Mouse (Mus musculus): ENCODE measurements around the gene Nr3c2. TPM values are rescaled to one million over a fixed set of nuclear protein-coding genes. Genes with fewer than 3 reads are reported as not detected.

Nr3c2 gene
- polyA plus RNA-seq, 1 experiment = not detected

DNA sequence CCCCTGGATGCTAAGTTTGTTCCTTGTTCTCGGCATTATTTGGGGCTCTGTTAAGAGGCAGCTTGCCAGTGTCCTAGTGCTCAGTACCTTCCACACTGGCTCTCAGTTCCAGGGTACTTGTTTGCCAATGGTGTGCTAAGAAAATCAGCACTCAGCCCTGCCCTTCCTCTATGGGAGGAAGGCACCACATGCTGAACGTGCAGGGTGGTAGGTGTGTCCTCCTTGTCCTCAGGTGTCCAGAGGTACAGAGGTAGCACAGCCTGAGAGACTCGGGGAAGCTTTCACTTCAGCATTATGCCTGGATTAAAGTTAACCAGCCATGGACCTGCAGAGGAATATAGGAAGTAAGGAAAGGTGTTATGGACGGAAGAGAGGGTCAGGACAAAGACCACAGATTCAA lies 99.0 kb downstream of the Nr3c2 start:
- TF ChIP-seq TAL1 (IDR thresholded peaks at IDR 0.05; ENCODE audit: low read length) = no peak
- no peak for TF ChIP-seq GATA1 (IDR thresholded peaks at IDR 0.05; ENCODE audit: low read length)
- Histone ChIP-seq H3K27me3 (ENCODE audit: control insufficient read depth) (no peaks in the 10 kb centered on the region), H3K36me3 (ENCODE audit: control insufficient read depth) (no peaks in the 10 kb centered on the region), H3K9me3 (ENCODE audit: control insufficient read depth, low read length) (no peaks in the 10 kb centered on the region), H3K4me1 (ENCODE audit: control insufficient read depth) (no peaks in the 10 kb centered on the region), H3K4me3 (replicated peaks) (no peak overlapping the region)

DNA sequence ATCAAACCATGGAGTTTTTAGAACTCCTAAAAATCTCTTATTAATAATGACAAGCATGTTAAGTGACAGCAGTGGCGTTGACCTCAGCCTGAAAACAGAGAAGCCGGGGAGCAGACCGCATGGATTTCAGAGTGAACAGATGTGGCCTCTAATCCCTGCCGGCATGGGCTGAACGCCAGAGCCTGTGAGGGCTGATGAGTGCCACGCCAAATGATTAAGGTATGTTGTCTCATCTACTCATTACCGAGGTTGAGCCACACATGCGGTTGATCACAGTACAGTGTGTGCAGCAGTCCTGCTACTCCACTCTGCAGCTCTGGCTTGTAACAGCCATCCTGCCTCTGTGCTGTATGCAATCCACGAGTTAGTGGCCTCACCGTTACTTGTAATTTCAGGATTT lies 110.2 kb downstream of the Nr3c2 start:
- H3K4me3 ChIP-seq (replicated peaks) = no peak overlapping the region
- no peak for TF ChIP-seq GATA1 (IDR thresholded peaks at IDR 0.05; ENCODE audit: low read length)
- no peak for TF ChIP-seq TAL1 (IDR thresholded peaks at IDR 0.05; ENCODE audit: low read length)
- H3K4me1 ChIP-seq (ENCODE audit: control insufficient read depth) = no peaks in the 10 kb centered on the region

DNA sequence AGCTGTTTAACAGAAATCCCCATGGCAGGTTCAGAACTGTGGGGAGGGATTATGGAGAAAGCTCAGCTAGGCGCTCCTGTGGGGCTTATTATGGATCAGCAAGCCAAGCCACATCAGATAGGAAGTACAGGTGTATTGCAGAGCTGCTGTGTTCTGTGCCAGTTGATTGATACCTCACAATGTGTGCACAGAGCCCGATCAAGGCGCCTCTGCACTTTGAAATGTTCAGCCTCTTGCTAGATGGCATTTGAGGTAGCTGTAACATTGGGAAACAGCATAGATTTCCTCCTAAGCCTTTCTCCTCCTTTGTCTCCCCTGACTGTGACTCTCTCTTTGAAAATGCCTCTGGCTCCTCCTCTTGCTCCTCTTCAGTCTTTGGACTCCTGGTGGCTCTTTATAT lies 112.7 kb downstream of the Nr3c2 start:
- no peaks in the 10 kb centered on the region for H3K36me3 ChIP-seq (ENCODE audit: control insufficient read depth)
- no peaks in the 10 kb centered on the region for H3K27me3 ChIP-seq (ENCODE audit: control insufficient read depth)
- no peak for TF ChIP-seq GATA1 (IDR thresholded peaks at IDR 0.05; ENCODE audit: low read length)
- TF ChIP-seq TAL1 (IDR thresholded peaks at IDR 0.05; ENCODE audit: low read length) = no peak
- no peaks in the 10 kb centered on the region; the same call in 1 of the 2 replicates for H3K9me3 ChIP-seq (ENCODE audit: control insufficient read depth, low read length)
- H3K4me1 ChIP-seq (ENCODE audit: control insufficient read depth) = no peaks in the 10 kb centered on the region
- no peak overlapping the region for H3K4me3 ChIP-seq (replicated peaks)

More for the DNA sequence above, 110.2 kb downstream of the Nr3c2 start:
- Histone ChIP-seq H3K9me3 (ENCODE audit: control insufficient read depth, low read length) (peaks cover 2% of the 10 kb centered on the region; the same call in 1 of the 2 replicates), H3K27me3 (ENCODE audit: control insufficient read depth) (no peaks in the 10 kb centered on the region), H3K36me3 (ENCODE audit: control insufficient read depth) (no peaks in the 10 kb centered on the region)

DNA sequence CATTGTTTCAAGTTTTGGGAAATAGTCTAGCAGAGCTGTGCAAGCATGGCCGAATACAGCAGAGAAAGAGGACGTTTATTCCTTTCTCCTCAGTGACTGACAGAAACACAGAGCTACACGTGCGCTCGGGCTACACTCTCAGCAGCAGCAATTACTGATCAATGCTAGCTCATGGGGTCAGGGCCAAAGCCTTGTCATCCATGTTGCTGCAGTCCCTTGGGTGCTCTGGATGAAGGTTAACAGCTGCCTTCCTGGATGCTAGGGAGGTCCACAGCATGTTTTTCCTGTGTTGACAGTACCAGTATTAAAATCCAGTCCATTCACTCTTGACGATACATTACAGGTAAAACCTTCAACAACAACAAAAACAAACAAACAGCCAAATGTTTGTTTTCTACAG lies 113.4 kb downstream of the Nr3c2 start:
- Histone ChIP-seq H3K27me3 (ENCODE audit: control insufficient read depth) (no peaks in the 10 kb centered on the region), H3K4me1 (ENCODE audit: control insufficient read depth) (no peaks in the 10 kb centered on the region), H3K4me3 (replicated peaks) (no peak overlapping the region), H3K36me3 (ENCODE audit: control insufficient read depth) (no peaks in the 10 kb centered on the region), H3K9me3 (ENCODE audit: control insufficient read depth, low read length) (peaks cover 2% of the 10 kb centered on the region; the same call in 1 of the 2 replicates)
- no peak for TF ChIP-seq TAL1 (IDR thresholded peaks at IDR 0.05; ENCODE audit: low read length)
- no peak for TF ChIP-seq GATA1 (IDR thresholded peaks at IDR 0.05; ENCODE audit: low read length)

DNA sequence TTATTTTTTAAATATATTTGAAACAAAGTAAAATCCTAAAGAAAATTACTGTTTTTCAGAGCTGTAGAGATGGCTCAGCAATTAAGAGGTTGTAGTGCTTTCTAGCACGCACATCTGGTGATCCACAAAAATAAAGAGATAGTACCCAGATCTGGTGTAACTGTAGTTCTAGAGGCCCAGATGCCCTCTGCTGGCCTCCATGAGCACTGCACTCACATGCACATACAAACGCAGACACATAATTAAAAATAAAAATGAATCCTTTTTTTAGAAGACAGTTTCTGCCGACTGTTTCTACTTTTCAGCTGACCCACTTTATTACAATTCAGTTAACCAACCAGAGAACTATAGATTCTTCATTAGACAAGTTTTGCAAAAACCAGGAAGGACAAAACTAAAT lies 117.5 kb downstream of the Nr3c2 start:
- TF ChIP-seq GATA1 (IDR thresholded peaks at IDR 0.05; ENCODE audit: low read length) (no peak), TAL1 (IDR thresholded peaks at IDR 0.05; ENCODE audit: low read length) (no peak)
- Histone ChIP-seq H3K9me3 (ENCODE audit: control insufficient read depth, low read length) (0 out of 2 replicates have a peak, but pooled peaks cover 2% of the 10 kb centered on the region), H3K4me1 (ENCODE audit: control insufficient read depth) (no peaks in the 10 kb centered on the region), H3K27me3 (ENCODE audit: control insufficient read depth) (no peaks in the 10 kb centered on the region), H3K36me3 (ENCODE audit: control insufficient read depth) (no peaks in the 10 kb centered on the region), H3K4me3 (replicated peaks) (no peak overlapping the region)

DNA sequence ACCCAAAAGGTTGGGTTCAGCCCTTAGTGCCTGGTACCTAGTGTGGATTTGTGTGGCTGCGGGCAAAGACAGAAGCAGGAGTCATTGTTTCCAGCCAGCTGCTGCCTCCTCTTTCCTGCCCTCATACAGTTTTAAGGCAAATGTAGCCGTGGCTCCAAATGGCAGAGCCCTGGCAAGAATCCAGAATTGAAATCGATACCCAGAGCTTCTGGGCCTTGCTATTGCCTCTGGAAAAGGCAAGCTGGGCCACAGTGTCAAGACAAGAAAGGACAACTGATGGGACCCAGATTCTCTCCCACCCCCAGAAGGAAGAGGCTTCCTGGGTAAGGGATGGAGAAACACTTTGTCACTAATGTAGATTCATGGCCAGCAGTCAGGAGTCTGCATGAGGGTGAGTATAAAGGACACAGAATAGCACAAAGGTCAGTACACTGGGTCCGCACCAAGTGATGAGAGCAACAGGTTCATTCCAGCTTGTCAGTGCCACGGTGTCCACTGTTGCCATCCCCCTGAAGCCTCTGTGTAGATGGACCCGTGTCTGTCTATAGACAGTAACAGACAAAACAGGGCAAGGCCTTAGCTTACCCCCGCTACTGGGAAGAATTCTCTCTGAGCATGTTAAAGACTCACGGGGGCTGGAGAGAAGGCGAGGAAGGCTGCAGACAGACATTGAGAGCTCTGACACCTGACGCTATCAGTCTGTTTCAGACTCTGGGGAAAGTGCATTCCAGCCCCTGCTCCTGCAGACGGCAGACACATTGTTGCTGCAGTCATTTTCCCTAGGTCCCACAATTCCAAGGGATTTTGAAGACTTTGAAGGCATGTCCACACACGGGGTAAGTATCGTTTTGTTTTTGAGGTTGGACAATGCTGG lies 124.8 kb downstream of the Nr3c2 start:
- Histone ChIP-seq H3K4me3 (replicated peaks) (no peak overlapping the region), H3K9me3 (ENCODE audit: control insufficient read depth, low read length) (no peaks in the 10 kb centered on the region), H3K36me3 (ENCODE audit: control insufficient read depth) (no peaks in the 10 kb centered on the region), H3K4me1 (ENCODE audit: control insufficient read depth) (no peaks in the 10 kb centered on the region), H3K27me3 (ENCODE audit: control insufficient read depth) (no peaks in the 10 kb centered on the region)
- TF ChIP-seq TAL1 (IDR thresholded peaks at IDR 0.05; ENCODE audit: low read length) (no peak), GATA1 (IDR thresholded peaks at IDR 0.05; ENCODE audit: low read length) (no peak)

DNA sequence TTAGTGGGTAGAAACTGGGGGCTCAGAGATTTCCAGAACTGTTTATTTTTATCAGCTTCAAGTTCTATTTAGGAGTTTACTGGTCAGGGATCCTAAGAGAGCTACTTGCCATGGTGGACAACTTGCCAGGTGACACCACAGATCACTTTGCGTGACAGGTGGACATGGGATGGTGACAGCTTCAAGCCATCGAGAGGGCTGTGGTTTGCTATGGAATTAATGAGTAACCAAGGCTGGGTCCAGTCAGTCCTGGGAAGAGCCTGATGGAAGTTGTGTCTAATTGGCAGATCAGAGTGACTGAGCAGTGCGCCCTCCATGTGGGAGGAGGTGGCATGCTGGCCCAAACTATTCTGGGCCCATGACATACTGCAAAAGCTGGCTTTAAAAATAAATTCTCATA lies 132.0 kb downstream of the Nr3c2 start:
- H3K36me3 ChIP-seq (ENCODE audit: control insufficient read depth) = no peaks in the 10 kb centered on the region
- H3K4me3 ChIP-seq (replicated peaks) = no peak overlapping the region
- no peaks in the 10 kb centered on the region for H3K9me3 ChIP-seq (ENCODE audit: control insufficient read depth, low read length)
- no peaks in the 10 kb centered on the region for H3K4me1 ChIP-seq (ENCODE audit: control insufficient read depth)
- no peaks in the 10 kb centered on the region for H3K27me3 ChIP-seq (ENCODE audit: control insufficient read depth)
- TF ChIP-seq GATA1 (IDR thresholded peaks at IDR 0.05; ENCODE audit: low read length) = no peak
- TF ChIP-seq TAL1 (IDR thresholded peaks at IDR 0.05; ENCODE audit: low read length) = no peak

DNA sequence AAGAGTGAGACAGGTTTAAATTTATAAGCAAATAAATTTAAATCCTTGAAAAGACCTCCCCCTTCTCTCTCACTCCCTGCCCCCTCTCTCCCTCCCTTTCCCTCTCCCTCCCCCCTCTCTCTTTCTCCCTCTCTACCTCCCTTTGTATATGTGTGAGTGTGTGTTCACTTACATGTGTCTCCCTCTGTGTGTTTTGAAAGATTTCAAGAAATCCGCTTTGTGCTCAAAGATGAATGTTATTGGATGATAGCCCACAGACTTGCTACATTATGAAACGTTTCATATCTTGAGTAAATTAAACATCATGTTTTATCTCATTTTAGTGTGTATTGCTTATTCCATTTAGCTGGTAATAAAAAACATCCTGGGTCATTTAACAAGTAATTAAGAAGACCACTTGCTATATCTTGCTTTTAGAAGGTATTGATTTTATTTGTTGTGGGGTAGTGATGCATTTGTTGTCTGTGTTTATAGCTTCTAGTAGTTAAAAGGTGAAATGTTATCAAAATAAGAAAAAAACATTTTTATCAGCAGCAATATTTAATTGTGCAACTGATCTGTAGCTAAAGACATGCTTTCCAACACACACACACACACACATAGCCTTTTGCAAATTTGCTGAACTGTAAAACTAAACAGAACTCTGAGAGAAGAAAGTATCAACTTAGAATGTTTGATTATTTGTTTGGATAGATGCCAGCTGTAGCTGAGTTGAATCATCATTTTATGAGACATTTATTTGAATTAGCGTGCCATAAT lies 134.6 kb downstream of the Nr3c2 start:
- Histone ChIP-seq H3K9me3 (ENCODE audit: control insufficient read depth, low read length) (no peaks in the 10 kb centered on the region), H3K4me1 (ENCODE audit: control insufficient read depth) (no peaks in the 10 kb centered on the region), H3K36me3 (ENCODE audit: control insufficient read depth) (no peaks in the 10 kb centered on the region), H3K27me3 (ENCODE audit: control insufficient read depth) (no peaks in the 10 kb centered on the region), H3K4me3 (replicated peaks) (no peak overlapping the region)
- TF ChIP-seq TAL1 (IDR thresholded peaks at IDR 0.05; ENCODE audit: low read length) (no peak), GATA1 (IDR thresholded peaks at IDR 0.05; ENCODE audit: low read length) (no peak)

DNA sequence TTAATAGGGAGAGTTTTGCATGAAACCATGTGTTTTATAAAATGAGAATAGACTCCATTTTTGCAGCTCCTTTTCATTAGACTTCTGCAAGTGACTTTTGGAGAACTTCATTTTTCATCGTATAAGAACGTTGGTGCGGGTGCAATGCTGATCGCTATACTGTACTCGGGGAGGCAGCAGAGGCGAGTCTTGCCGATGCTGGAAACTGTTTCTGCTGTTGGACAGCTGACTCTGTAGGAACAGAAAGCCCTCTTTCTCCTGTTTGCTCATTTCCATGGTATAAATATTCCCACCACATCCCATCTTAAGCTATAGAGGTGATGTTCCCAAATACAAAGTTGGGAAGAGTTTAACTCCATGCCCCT lies 135.2 kb downstream of the Nr3c2 start:
- no peaks in the 10 kb centered on the region for H3K36me3 ChIP-seq (ENCODE audit: control insufficient read depth)
- no peaks in the 10 kb centered on the region for H3K9me3 ChIP-seq (ENCODE audit: control insufficient read depth, low read length)
- TF ChIP-seq TAL1 (IDR thresholded peaks at IDR 0.05; ENCODE audit: low read length) = no peak
- no peak for TF ChIP-seq GATA1 (IDR thresholded peaks at IDR 0.05; ENCODE audit: low read length)
- H3K27me3 ChIP-seq (ENCODE audit: control insufficient read depth) = no peaks in the 10 kb centered on the region
- no peaks in the 10 kb centered on the region for H3K4me1 ChIP-seq (ENCODE audit: control insufficient read depth)
- no peak overlapping the region for H3K4me3 ChIP-seq (replicated peaks)

Measured in erythroblast, embryonic 14.5 days (primary cell).